Mouse (Mus musculus): Measurements from ENCODE around the gene Bsn. TPM values are rescaled to one million over a fixed set of nuclear protein-coding genes. Genes with fewer than 3 reads are reported as not detected.

The Bsn gene
- polyA plus RNA-seq, 1 experiment from 2014 or later: 4.4 TPM

GRCm38 (mm10) chr9:108051931-108052220 is 138.3 kb downstream of the Bsn start:
- no peak overlapping the region for H3K4me3 ChIP-seq (ENCODE audit: low read depth, low read length)
- H3K4me2 ChIP-seq (replicated peaks; ENCODE audit: low read depth, low read length): no peak overlapping the region
- H3K36me3 ChIP-seq (ENCODE audit: control insufficient read depth, insufficient read depth, low read length): 0 out of 2 replicates have a peak, but pooled peaks cover 2% of the 10 kb centered on the region
- 88% methylated on average over 4 of the region's 4 CpGs for WGBS
- no peaks in the 10 kb centered on the region for H3K27me3 ChIP-seq (ENCODE audit: control insufficient read depth, insufficient read depth, low read length)
- no peak overlapping the region for H3K9ac ChIP-seq (ENCODE audit: low read depth, low read length)
- no peak overlapping the region for H3K27ac ChIP-seq (ENCODE audit: low read depth, low read length)
- peaks cover 11% of the 10 kb centered on the region; the same call in 1 of the 2 replicates for H3K4me1 ChIP-seq (replicated peaks; ENCODE audit: control insufficient read depth, insufficient read depth, low read length)
- DNase-seq (ENCODE audit: low spot score) (no peak), ATAC-seq (ENCODE audit: low FRiP score) (no peak)
- no peaks in the 10 kb centered on the region for H3K9me3 ChIP-seq (ENCODE audit: control insufficient read depth, low read length)

DNA sequence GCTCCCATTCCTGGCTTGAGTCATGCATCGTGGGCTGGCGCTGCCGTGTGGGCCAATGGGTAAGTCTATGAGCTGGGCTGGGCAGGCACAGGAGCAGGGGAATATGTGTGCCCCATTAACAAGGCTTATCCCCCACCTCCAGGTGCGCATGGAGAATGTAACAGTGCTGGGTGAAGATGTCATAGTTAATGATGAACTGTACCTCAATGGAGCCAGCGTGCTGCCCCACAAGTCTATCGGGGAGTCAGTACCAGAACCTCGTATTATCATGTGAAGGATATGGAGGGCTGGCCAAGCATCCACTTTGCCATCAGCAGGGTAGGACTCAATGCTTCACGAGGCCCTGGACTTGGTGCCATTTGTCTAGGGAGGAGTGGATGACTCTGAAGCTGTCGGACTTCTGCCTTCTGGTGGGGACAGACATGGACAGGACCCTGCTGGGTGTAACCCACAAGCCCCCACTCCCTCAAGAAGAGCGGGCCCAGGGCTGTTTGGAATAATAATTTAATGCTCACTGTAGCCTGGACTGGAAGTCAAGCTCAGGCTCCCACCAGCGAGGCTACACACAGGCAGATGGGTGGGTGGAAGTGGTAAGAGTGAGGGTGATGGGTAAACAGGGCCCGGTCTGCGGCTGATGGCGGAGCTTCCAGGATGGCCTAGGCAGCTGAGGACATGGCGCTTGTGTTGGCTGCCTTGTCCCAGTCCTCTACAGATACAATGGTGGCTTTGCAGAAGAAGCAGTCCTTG is 138.8 kb downstream of the Bsn start:
- Histone ChIP-seq H3K4me3 (ENCODE audit: low read depth, low read length) (no peak overlapping the region), H3K4me1 (replicated peaks; ENCODE audit: control insufficient read depth, insufficient read depth, low read length) (peaks cover 11% of the 10 kb centered on the region; the same call in 1 of the 2 replicates), H3K4me2 (replicated peaks; ENCODE audit: low read depth, low read length) (no peak overlapping the region), H3K36me3 (ENCODE audit: control insufficient read depth, insufficient read depth, low read length) (0 out of 2 replicates have a peak, but pooled peaks cover 2% of the 10 kb centered on the region), H3K9me3 (ENCODE audit: control insufficient read depth, low read length) (no peaks in the 10 kb centered on the region), H3K9ac (ENCODE audit: low read depth, low read length) (no peak overlapping the region), H3K27me3 (ENCODE audit: control insufficient read depth, insufficient read depth, low read length) (no peaks in the 10 kb centered on the region), H3K27ac (ENCODE audit: low read depth, low read length) (no peak overlapping the region)
- DNase-seq (ENCODE audit: low spot score): no peak
- 94% methylated on average over 15 of the region's 15 CpGs for WGBS
- ATAC-seq (ENCODE audit: low FRiP score): no peak

DNA sequence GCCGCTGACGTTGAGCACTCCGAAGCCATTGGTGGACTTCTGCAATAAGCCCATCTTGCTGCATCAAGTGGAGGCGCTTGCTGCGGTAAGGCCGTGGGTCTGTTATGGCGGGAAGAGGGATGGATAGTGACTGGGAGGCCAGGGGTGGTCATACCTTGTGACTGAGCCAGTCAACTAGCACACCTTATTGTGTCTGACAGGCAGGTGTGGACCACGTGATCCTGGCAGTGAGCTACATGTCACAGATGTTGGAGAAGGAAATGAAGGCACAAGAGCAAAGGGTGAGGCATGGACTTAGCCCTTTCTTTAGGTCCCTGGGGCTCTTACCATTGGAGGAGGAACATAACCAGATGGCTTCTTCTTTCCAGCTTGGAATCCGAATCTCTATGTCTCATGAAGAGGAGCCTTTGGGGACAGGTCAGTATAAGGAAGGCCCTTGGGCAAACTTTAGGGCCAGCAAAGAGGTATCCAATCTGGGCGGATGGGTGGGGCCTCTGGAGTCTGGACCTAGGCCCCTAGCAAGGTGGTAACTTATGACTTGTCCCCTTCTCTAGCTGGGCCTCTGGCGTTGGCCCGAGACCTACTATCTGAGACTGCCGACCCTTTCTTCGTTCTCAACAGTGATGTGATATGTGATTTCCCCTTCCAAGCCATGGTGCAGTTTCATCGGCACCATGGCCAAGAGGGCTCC is 140.5 kb downstream of the Bsn start:
- peak overlapping the region; percentile 93 for H3K4me2 ChIP-seq (replicated peaks; ENCODE audit: low read depth, low read length)
- WGBS: 44% methylated on average over 15 of the region's 15 CpGs
- no peaks in the 10 kb centered on the region for H3K27me3 ChIP-seq (ENCODE audit: control insufficient read depth, insufficient read depth, low read length)
- H3K36me3 ChIP-seq (ENCODE audit: control insufficient read depth, insufficient read depth, low read length): 0 out of 2 replicates have a peak, but pooled peaks cover 5% of the 10 kb centered on the region
- no peaks in the 10 kb centered on the region for H3K9me3 ChIP-seq (ENCODE audit: control insufficient read depth, low read length)
- H3K4me3 ChIP-seq (ENCODE audit: low read depth, low read length): peak overlapping the region; percentile 59
- peak overlapping the region; percentile 43 for H3K27ac ChIP-seq (ENCODE audit: low read depth, low read length)
- peaks cover 11% of the 10 kb centered on the region; the same call in 1 of the 2 replicates for H3K4me1 ChIP-seq (replicated peaks; ENCODE audit: control insufficient read depth, insufficient read depth, low read length)
- ATAC-seq (ENCODE audit: low FRiP score) (peak; percentile 17; the same call in 1 of the 2 replicates), DNase-seq (ENCODE audit: low spot score) (no peak)
- H3K9ac ChIP-seq (ENCODE audit: low read depth, low read length): peak overlapping the region; percentile 85

DNA sequence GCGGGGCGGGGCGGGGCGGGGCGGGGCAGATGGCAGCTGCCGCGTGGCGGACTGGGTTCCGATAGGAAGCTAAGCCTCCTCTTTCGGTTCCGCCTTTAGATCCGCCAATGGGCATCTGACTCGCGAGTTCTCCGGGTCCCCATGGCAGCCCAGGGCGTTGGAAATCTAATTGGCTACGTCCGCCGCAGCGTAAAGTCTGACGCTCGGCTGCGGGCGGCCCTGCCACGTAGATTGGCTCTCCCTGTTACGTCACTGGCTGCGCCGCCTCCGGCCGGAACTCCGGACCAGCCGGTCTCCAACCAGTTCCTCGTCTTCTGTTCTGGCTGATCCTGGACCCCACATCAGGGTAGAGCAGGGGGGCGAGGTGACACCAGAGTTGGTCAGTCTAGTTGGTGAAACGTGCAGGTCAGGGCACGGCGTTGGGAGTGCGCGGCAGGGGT is 141.1 kb downstream of the Bsn start, which contains the start of gene Gmppb:
Gene Gmppb, plus strand, starts transcription at position 227 of the 440 bp plus-strand sequence.
- DNase-seq (ENCODE audit: low spot score): peak; percentile 96
- Histone ChIP-seq H3K9ac (ENCODE audit: low read depth, low read length) (peak within 1 kb of the TSS; percentile 85), H3K36me3 (ENCODE audit: control insufficient read depth, insufficient read depth, low read length) (0 out of 2 replicates have a peak, but pooled peaks cover 5% of the 10 kb centered on the region), H3K27me3 (ENCODE audit: control insufficient read depth, insufficient read depth, low read length) (no peaks in the 10 kb centered on the region), H3K4me2 (replicated peaks; ENCODE audit: low read depth, low read length) (peak within 1 kb of the TSS; percentile 93), H3K27ac (ENCODE audit: low read depth, low read length) (peak within 1 kb of the TSS; percentile 47), H3K4me3 (ENCODE audit: low read depth, low read length) (peak within 1 kb of the TSS; percentile 59), H3K4me1 (replicated peaks; ENCODE audit: control insufficient read depth, insufficient read depth, low read length) (peaks cover 11% of the 10 kb centered on the region; the same call in 1 of the 2 replicates), H3K9me3 (ENCODE audit: control insufficient read depth, low read length) (no peaks in the 10 kb centered on the region)
- WGBS: under 1% methylated on average over 35 of the region's 39 CpGs
- peak; percentile 93 for ATAC-seq (ENCODE audit: low FRiP score)

GRCm38 (mm10) chr9:108048566-108048955 is 141.6 kb downstream of the Bsn start:
- Histone ChIP-seq H3K27ac (ENCODE audit: low read depth, low read length) (peak overlapping the region; percentile 47; the same call in 1 of the 2 replicates), H3K4me1 (replicated peaks; ENCODE audit: control insufficient read depth, insufficient read depth, low read length) (peaks cover 11% of the 10 kb centered on the region; the same call in 1 of the 2 replicates), H3K9ac (ENCODE audit: low read depth, low read length) (peak overlapping the region; percentile 42; the same call in 1 of the 2 replicates), H3K36me3 (ENCODE audit: control insufficient read depth, insufficient read depth, low read length) (0 out of 2 replicates have a peak, but pooled peaks cover 5% of the 10 kb centered on the region), H3K4me2 (replicated peaks; ENCODE audit: low read depth, low read length) (peak overlapping the region; percentile 93), H3K4me3 (ENCODE audit: low read depth, low read length) (peak overlapping the region; percentile 59), H3K27me3 (ENCODE audit: control insufficient read depth, insufficient read depth, low read length) (no peaks in the 10 kb centered on the region), H3K9me3 (ENCODE audit: control insufficient read depth, low read length) (no peaks in the 10 kb centered on the region)
- ATAC-seq (ENCODE audit: low FRiP score) (peak; percentile 51), DNase-seq (ENCODE audit: low spot score) (no peak)
- WGBS: under 1% methylated on average over 19 of the region's 19 CpGs

- H3K27me3 ChIP-seq (ENCODE audit: control insufficient read depth, insufficient read depth, low read length): no peaks in the 10 kb centered on the region
- H3K4me1 ChIP-seq (replicated peaks; ENCODE audit: control insufficient read depth, insufficient read depth, low read length): peaks cover 9% of the 10 kb centered on the region; the same call in 1 of the 2 replicates
- H3K9ac ChIP-seq (ENCODE audit: low read depth, low read length): peak overlapping the region; percentile 42; the same call in 1 of the 2 replicates
- ATAC-seq (ENCODE audit: low FRiP score) (no peak), DNase-seq (ENCODE audit: low spot score) (peak; percentile 19)
- 51% methylated on average over 17 of the region's 17 CpGs for WGBS
- no peak overlapping the region for H3K27ac ChIP-seq (ENCODE audit: low read depth, low read length)
- 0 out of 2 replicates have a peak, but pooled peaks cover 5% of the 10 kb centered on the region for H3K36me3 ChIP-seq (ENCODE audit: control insufficient read depth, insufficient read depth, low read length)
- peak overlapping the region; percentile 59 for H3K4me3 ChIP-seq (ENCODE audit: low read depth, low read length)
- H3K9me3 ChIP-seq (ENCODE audit: control insufficient read depth, low read length): no peaks in the 10 kb centered on the region
- H3K4me2 ChIP-seq (replicated peaks; ENCODE audit: low read depth, low read length): peak overlapping the region; percentile 93
Observed at GRCm38 (mm10) chr9:108047601-108048565, 142.3 kb downstream of the Bsn start.

DNA sequence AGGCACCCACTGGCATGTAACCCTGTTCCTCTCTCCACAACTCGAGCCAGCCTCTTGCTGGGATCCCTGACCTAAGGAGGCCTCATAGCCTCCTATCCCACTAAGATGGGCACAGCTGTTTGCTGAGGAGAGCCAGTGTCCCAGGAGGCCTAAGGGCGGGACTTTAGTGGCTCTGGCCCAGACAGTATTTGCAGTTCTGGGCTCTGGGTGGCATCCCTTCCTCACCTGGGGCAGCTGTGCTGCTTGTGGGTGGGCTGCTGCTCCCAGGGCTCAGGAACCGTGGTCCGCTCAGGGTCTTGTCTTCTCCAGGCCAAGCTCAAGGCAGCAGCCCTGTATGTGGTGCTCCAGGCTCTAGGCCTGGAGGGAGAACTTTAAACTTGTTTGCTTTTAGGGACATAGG is 143.6 kb downstream of the Bsn start:
- no peak overlapping the region for H3K27ac ChIP-seq (ENCODE audit: low read depth, low read length)
- WGBS: 92% methylated on average over 4 of the region's 4 CpGs
- H3K4me2 ChIP-seq (replicated peaks; ENCODE audit: low read depth, low read length): no peak overlapping the region
- no peak overlapping the region for H3K9ac ChIP-seq (ENCODE audit: low read depth, low read length)
- no peak overlapping the region for H3K4me3 ChIP-seq (ENCODE audit: low read depth, low read length)
- H3K9me3 ChIP-seq (ENCODE audit: control insufficient read depth, low read length): no peaks in the 10 kb centered on the region
- no peak for ATAC-seq (ENCODE audit: low FRiP score)
- H3K4me1 ChIP-seq (replicated peaks; ENCODE audit: control insufficient read depth, insufficient read depth, low read length): peaks cover 9% of the 10 kb centered on the region; the same call in 1 of the 2 replicates
- no peak for DNase-seq (ENCODE audit: low spot score)
- 0 out of 2 replicates have a peak, but pooled peaks cover 5% of the 10 kb centered on the region for H3K36me3 ChIP-seq (ENCODE audit: control insufficient read depth, insufficient read depth, low read length)
- H3K27me3 ChIP-seq (ENCODE audit: control insufficient read depth, insufficient read depth, low read length): no peaks in the 10 kb centered on the region
